Mouse (Mus musculus): ENCODE measurements around the gene Zfp976.
"Not testable (repeated sequence)": the region's sequence is repeated elsewhere in the genome, so short reads cannot be mapped to it uniquely, and the experiment has no call there.

Zfp976 gene

GRCm38 (mm10) chr7:42642152-42643115, at the start of gene Zfp976:
Gene Zfp976, minus strand, starts transcription at chr7:42642588.
- peak; percentile 31 for DNase-seq (ENCODE audit: low read depth)

GRCm38 (mm10) chr7:42680081-42680480, 37.7 kb upstream of the Zfp976 start:
- not testable (repeated sequence) for DNase-seq (ENCODE audit: low read depth)

- DNase-seq (ENCODE audit: low read depth) = not testable (repeated sequence)
Measured at GRCm38 (mm10) chr7:42679646-42680045, 37.3 kb upstream of the Zfp976 start.

GRCm38 (mm10) chr7:42660140-42660539, 17.8 kb upstream of the Zfp976 start:
- not testable (repeated sequence) for DNase-seq (ENCODE audit: low read depth)

GRCm38 (mm10) chr7:42655211-42655610, 12.8 kb upstream of the Zfp976 start:
- not testable (repeated sequence) for DNase-seq (ENCODE audit: low read depth)

GRCm38 (mm10) chr7:42643120-42643620, 782 bp upstream of the Zfp976 start:
- not testable (repeated sequence) for DNase-seq (ENCODE audit: low read depth)

- not testable (repeated sequence) for DNase-seq (ENCODE audit: low read depth)
Measured at GRCm38 (mm10) chr7:42631031-42631430, 11.4 kb downstream of the Zfp976 start.

- DNase-seq (ENCODE audit: low read depth) = not testable (repeated sequence)
Measured at GRCm38 (mm10) chr7:42595666-42596065, 46.7 kb downstream of the Zfp976 start.

GRCm38 (mm10) chr7:42592413-42592812, 50.0 kb downstream of the Zfp976 start, which contains the start of gene Zfp977:
Gene Zfp977, minus strand, starts transcription at chr7:42592547.
- not testable (repeated sequence) for DNase-seq (ENCODE audit: low read depth)

GRCm38 (mm10) chr7:42591311-42591710, 51.1 kb downstream of the Zfp976 start:
- DNase-seq (ENCODE audit: low read depth) = not testable (repeated sequence)

GRCm38 (mm10) chr7:42578488-42578887, 63.9 kb downstream of the Zfp976 start, which contains the start of gene Gm21028:
Gene Gm21028, minus strand, starts transcription at chr7:42578588.
- no peak for DNase-seq (ENCODE audit: low read depth)
